Mouse (Mus musculus): ENCODE data around the gene Vmn2r48. TPM values are rescaled to one million over a fixed set of nuclear protein-coding genes. Genes with fewer than 3 reads are reported as not detected.
"Not testable (repeated sequence)": the region's sequence is repeated elsewhere in the genome, so short reads cannot be mapped to it uniquely, and the experiment has no call there.

Gene Vmn2r48
- not detected in 2 replicates for total RNA-seq (2017)

DNA sequence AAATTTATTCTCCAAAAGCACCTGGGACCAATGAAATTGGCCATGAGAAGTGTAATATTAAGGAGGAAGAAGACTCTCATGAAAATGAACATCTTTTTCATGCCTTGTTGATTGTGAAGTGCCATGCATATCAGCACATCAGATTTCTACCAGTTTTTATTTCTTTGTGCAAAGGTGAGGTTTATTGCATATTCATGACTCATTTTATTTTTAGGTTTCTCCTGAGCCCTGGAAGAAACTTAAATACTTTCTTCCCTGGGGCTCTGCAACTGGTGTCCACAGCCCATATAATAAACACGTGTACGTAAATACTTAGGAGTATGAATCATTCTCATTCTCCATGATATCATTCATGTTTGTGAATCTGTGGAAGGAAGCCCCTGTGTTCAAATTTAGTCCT lies at the start of gene Vmn2r48:
Gene Vmn2r48, minus strand, starts transcription at position 101 of the 400 bp plus-strand sequence.
- ATAC-seq (replicated peaks; ENCODE audit: low read depth, poor library complexity, severe bottlenecking): not testable (repeated sequence)

DNA sequence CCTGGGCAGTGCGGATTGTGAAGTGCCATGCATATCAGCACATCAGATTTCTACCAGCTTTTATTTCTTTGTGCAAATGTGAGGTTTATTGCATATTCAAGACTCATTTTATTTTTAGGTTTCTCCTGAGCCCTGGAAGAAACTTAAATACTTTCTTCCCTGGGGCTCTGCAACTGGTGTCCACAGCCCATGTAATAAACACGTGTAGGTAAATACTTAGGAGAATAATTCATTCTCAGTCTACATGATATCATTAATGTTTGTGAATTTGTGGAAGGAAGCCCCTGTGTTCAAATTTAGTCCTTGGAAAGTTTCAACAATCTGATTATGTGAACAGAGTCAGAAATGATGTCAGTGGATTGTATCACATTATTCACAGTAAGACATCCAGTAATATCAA lies 38.8 kb upstream of the Vmn2r48 start, which contains the start of gene Vmn2r49:
Gene Vmn2r49, minus strand, starts transcription at position 101 of the 400 bp plus-strand sequence.
- ATAC-seq (replicated peaks; ENCODE audit: low read depth, poor library complexity, severe bottlenecking): not testable (repeated sequence)

Other genes starting within 250 kb of the Vmn2r48 start
- not detected in 2 replicates for gene Vmn2r46, start 183.0 kb downstream of the Vmn2r48 start, total RNA-seq (2017)
- not detected in 2 replicates for gene Vmn2r47, start 112.3 kb downstream of the Vmn2r48 start, total RNA-seq (2017)
- not detected in 2 replicates for gene Vmn2r49, start 38.7 kb upstream of the Vmn2r48 start, total RNA-seq (2017)
- gene Vmn2r50, start 99.7 kb upstream of the Vmn2r48 start, total RNA-seq (2017): not detected in 2 replicates
- not detected in 2 replicates for gene Vmn2r51, start 152.2 kb upstream of the Vmn2r48 start, total RNA-seq (2017)
- not detected in 2 replicates for gene Vmn2r52, start 223.0 kb upstream of the Vmn2r48 start, total RNA-seq (2017)

Data from common myeloid progenitor, adult 5-6 weeks (primary cell).